Mouse (Mus musculus) megakaryocyte progenitor cell, adult 5-6 weeks (primary cell): ENCODE data around the gene Sp9. TPM values are rescaled to one million over a fixed set of nuclear protein-coding genes. Genes with fewer than 3 reads are reported as not detected.

Experiments used
- ATAC-seq: replicated peaks from 2 replicates; pipeline ENCODE4 v1.8.0; 2016; ENCODE audit warnings: mild to moderate bottlenecking, moderate TSS enrichment, inconsistent platforms; ENCODE audit not compliant: poor library complexity
- total RNA-seq, 2 experiments: library from RNA; stranded (forward) in 1 of 2; stranded (reverse) in 1 of 2; fragments of 157-497, 149-512 nt in 1 of 2; fragments of 200-1000 nt in 1 of 2; gene quantifications; 2 replicates each; pipeline versions ENCODE4 v1.2.3 to v1.2.4; 2015 to 2017

Sp9 gene
- not detected in 2 replicates for total RNA-seq (2015)
- not detected in 2 replicates for total RNA-seq (2017)

DNA sequence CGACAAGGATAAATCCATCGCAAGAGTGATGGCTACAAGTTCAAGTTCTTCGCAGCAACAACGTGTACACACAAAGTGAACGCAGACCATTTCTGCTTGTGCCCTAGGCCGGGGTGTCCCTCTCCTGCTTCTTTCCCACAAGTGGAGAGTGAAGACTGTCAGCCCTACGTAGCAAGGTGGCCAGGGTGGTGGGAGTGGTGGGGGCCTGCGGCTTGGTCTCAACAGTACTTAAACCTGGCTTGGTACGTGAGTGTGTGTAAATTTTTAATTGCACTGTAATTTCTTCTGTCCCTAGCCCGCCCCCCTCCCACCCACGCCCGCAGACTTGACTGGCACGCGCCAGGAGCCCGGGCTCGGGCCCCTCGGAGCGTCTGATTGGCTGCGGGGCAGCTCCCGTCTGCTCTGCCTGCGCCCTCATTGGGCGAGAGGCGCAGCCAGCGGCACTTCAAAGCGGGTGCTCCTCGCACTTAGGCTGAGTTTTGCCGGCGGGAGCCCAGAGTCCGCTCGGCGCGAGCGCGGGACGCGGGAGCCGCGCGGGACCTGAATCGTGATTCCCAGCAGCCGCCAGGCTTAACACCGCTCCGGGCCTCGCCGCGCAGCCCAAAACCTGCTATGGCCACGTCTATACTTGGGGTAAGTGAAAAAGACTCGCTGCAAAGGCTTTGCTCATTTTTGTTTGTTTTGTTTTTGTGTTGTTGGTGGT lies at the start of gene Sp9:
TSS of gene Sp9 (plus strand) at position 467 of the 703 bp plus-strand sequence.
- peak; percentile 49 for ATAC-seq

DNA sequence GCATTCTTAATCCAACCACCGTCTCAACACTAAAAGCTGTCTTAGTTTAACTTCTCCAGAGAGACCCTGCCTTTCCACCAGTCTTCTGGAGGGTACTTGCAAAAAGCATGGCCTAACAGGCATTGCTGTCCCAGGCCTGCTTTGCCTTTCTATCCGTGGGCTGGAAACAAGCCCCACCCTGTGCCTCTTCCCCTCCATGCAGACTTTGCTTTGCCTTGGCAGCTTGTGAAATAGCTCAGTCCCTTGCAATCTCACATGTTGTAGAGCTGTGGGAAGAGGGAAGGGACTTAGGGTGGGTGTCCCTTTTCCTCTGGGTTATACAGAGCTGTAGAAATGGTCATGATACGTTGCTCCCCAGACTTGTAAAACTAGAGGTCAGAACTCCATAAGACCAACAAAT lies 40.6 kb upstream of the Sp9 start:
- ATAC-seq: no peak

DNA sequence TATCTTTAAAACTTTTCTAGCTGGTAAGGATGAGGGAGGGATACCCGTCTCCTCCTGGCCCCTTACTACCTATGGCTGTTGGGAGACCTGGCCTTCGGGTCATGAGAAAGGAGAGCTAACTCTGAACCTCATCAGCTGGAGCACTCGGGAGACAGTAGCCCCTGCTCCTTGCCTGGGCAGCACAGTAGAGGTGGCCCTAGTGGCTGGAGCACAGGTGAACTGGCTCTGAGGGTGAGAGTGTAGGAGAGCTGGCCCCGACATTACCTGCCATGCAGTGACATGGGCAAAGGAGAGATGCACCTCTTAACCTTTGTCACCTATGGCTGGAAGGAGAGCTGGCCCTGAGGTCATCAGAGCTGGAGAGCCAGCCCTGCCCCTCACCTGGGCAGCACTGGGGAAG lies 30.4 kb upstream of the Sp9 start:
- no peak for ATAC-seq

DNA sequence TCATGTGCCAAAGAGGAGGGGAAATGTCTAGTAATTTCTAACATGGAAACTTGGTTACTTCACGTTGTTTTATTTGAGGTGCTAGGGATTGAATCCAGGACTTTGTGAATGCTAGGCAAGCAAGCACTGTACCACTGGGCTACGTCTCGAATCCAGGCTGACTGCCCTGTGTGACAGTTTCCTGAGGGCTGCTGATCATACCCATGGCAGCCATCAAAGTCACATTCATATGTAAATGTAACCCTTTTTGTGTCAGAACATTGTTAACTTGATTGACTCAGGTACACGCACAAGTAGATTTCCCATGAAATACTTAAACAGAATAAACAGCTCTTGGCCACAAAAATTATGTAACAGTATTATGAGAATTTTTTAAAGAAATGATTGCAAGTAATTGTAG lies 23.0 kb upstream of the Sp9 start:
- no peak for ATAC-seq

DNA sequence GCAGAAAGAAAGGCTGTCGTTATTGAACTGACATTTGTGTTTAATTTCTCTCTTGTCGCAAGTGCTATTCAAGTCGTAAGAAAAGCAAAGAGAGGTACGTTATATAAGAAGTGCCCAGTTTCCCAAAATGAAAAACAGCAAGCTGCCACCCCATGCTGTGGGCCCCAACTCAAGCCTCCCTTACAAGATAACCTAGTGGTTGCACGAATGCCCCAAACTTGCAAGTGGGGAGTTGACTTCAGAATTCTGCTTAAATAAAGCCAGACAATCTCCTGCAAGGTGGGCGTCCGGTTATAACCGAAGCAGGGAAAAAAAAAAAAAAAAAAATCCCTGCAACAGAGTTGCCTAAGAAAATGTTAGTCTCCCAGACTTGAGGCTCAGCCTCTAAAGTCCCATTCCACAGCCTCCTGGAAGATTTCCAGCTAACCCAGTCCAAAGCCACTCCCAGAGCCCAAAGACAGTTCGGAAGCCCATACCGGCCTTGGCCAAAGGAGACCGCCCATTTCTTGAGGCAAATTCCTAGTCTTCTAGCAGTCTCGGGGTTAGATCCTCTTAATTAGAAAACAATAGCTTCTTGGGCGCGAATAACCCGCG lies 8.5 kb upstream of the Sp9 start:
- ATAC-seq: no peak

DNA sequence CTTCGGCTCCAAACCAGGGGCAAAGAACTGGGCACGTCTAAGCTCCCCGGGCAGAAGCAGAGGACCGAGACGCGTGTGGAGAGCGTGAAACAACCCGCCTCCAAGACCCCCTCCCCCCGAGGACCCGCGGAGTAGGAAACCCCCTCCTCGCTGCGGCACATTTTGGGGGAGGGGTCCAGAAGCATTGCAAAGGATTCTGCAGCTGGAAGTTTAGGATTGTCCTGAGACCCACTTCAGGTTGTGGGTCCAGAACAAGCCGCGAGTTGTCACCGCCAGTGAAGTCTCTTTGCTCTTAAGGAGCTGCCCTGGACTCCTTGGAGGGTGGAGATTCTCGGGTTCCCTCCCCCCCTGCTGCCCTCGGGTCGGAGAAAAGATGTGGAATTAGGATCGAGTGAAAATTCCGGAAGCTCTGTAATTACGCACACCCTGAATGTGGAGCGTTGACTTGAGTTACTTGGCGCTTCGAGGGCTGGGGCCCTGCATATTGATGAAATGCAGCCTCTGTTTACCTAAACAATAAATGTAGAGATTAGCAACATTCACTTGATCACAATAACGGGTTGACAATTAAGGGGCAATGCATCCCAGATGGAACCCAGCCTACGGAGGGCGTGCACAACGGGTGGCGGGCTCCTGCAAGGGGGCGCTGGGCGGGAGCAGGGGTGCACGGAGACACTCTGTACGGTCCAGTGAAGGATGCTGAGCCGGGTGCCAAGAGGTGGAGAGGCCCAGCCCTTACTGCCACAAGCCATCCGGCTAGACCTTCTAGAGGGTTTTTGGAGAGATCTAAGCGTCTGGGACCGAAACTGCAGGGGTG lies 7.7 kb upstream of the Sp9 start:
- no peak for ATAC-seq

DNA sequence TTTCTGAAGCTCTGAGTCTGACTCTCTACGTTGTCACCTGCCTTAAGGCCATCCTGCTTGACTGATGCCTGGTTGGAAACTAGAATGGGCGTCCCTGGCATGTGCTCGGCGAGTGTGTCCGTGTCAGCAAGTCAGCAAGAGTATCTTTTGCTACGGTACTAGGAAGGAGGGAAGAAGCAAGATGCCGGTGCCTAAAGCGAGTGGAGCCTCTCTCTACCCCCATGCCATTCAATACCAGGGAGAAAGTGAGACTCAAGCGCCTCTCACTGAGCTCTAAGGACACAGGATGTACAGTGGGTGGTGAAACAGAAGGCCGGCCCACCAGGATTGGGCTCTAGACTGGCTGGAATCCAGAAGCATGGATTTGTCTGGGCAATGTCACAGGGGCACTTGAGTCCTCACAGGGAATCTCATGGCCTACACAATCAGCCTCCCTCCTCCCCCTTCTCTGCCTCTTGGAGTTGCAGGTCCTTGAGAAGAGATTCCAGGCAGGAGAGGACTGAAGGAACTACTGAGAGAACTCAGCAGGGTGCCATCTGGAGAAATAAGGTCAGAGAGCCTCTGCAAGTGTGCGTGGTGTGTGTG lies 7.0 kb upstream of the Sp9 start:
- ATAC-seq: no peak

DNA sequence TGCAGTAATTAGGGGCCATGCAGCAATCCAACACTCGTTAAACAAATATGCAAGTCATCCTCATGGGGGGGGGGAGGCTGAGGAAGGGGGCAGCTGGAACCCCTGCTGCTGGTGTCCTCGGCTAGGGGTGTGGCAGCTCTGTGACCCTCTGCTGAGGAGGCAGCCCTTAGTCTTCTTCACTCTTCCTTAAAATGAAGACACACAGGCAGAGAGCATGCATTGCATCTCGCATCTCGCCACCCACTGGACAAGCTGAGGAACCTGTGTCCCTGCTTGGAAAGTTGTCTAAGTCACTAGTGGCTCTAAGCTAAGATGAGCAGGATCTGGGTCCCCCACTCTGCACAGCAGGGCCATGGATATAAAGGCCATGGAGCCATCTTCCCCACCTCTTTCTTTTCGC lies 5.7 kb upstream of the Sp9 start:
- ATAC-seq: peak; percentile 52

DNA sequence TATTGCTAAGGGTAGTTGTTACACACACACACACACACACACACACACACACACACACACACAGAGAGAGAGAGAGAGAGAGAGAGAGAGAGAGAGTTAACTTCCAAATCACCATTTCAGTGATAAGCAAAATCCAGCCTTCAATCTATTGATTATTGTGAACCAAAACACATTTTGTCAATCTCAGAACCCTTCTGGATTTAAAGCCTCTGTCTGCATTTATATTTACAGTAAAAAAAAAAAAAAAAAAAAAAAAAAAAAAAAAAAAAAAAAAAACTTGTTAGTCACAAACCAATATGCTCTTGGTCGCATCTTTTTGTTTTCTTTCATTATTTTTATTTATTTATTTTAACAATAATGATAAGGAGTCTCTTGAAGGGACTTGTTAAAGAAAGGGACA lies 5.1 kb upstream of the Sp9 start:
- ATAC-seq: no peak

DNA sequence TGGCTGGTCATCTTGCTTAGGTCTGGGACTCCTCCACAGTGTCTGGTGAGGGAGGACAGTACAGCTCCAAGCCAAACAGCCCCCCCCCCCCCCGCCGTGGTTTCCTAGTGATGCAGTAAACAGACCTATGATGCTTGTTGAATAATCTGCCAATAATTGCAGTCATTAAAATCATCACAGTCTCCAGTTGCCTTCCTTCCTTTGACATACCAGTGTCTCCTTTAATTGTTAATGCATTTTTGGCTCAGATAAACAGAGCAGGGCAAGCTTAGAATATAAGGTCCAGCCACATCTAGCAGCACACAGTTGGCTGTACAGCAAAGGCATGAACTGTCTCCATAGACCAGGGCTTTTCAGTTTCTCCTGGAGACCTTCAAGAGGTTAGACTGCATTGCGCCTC lies 4.5 kb upstream of the Sp9 start:
- no peak for ATAC-seq

DNA sequence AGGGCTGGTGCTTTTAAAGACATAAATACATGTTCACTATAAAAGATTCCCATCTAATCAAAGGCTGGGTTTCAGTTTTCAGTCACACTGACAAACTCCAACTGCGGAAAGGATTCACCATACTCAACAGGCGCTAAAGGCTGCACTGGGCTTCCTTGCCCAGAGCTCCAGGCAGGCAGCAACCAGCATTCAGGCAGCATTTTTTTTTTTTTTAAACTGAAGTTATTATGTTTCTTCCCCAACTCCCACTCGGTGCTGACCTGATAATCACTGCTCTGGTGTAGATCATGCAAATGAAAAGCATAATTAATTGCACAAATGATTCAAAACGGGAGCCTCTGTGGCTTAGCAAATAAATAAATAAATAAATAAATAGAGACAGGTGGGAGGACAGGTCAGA lies 3.9 kb upstream of the Sp9 start:
- no peak for ATAC-seq

DNA sequence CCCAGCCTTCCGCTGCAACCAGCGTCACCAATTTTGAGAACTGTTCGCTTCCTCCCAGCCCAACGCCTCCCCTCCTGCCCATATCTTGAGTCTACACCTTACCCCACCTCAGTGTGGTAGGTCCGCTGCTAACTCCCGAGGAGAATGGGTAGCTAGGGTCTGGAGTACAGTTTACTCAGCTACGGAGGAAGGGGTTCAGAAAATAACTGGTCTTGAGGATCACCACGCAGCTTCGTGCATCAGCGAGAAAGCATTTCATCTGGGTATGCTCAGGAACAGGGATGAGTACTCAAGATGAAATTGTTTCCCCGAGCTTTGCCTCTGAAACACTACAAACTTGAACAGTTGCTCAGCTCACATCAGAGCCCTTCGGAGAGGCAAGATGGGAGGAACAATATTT lies 3.4 kb upstream of the Sp9 start:
- ATAC-seq: no peak

DNA sequence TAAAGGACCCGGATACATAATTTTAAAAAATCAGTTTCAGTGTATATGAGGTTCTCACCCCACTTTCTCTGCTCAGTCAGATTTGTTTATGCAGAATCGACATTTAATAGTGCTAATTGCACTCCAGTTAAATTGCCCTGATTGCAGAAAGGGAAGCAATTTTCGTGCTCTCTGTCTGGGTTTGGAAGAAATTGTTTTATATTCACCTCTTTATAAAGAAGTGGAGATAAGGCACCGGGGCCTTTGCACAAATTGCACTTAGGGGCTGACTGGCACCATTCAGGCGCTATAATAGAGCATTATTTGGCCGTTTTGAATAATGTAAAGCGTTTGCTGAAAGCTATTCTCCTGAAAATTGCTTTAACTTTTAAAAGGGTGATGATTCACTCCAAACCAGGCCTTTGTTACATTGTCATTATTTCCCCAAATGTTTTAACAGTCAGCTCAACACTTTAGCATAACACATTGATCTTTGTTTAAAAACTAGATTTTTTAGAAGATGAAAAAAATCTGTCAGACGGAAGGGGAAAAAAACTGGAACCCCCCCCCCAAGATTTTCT lies 2.8 kb upstream of the Sp9 start:
- ATAC-seq: no peak

DNA sequence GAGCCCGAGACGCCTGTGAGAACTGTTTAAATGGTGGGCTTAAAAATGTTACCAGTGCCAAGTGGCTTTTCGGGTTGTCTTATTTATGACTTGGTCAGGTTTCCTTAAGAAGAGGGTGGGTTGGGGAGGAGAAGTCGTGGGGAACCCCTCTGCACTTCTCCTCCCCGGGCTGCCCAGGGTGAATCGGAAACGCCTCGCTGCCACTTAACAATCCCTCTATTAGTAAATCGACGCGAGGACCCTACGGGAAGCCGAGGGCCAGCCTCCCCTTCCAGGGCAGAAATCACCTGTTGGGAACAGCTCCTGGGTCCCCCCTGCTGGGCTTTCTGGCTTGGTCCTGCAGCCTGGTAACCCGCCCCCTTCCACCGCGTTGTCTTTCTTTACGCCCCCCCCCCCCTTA lies 2.1 kb upstream of the Sp9 start:
- no peak for ATAC-seq

DNA sequence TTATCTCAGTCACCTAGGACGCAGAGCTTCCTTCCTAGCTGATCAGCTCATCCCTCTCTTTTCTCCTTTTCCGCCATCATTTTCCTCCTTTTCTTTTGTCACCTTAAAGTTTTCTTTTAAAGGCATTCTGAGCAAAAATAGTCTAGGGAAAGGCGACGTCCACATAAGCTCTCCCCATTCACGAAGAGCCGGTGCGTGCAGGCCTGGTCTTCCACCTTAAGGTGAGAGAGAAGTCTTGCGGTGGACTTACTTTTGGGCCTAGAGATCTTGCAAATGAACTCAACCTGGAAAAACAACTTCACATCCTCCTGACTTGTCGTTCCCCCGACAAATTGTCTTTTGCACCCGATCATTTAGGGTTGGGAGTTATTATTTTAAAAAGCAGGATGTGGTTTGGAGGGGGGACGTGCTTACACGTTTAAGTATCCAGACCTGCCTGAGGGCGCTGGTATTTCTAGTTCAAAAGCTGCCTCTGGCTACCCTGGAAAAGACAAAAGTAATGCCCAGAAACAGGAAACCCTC lies 1.6 kb upstream of the Sp9 start:
- no peak for ATAC-seq

DNA sequence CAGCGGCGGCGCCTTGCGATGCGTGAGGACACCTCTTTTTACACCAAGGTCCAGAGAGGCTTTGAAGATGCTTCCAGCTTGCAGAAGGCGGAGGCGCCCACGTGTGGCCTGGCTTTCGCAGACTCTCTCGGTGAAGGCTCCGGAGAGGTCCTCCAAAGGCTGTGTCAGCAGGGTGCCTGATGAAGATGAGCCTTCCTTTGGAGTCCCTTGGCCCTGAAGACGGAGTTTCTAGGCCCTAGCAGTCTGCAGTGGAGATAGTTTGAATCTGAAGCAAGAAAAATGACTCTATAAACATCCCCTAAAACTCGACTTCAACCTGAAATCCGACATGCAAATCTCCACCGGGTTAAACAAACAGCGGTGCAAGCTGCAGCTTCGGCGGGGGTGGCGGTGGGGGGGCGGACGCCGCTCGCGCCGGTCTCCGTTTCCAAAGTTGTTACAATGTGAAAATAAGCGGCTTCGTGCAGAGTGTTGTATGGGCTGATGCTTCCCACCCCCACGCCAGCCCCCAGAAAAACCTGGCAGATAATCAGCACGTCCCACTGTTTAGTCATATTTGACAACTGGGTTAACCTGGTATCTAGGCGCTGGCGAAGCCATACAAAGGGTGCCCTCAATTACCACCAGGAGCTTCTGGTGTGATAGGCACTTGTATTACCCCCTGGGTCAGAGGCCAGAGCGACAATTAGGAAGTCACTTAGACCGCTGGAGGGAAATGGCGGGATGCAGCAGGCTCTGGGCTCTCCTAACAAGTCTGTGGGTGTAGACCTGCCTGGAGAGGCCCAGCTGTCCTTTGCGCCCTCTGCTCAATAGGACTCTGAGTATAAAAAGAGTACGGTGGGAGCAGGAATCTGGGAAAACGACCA lies 899 bp upstream of the Sp9 start:
- peak; percentile 26; the same call in 1 of the 2 replicates for ATAC-seq

DNA sequence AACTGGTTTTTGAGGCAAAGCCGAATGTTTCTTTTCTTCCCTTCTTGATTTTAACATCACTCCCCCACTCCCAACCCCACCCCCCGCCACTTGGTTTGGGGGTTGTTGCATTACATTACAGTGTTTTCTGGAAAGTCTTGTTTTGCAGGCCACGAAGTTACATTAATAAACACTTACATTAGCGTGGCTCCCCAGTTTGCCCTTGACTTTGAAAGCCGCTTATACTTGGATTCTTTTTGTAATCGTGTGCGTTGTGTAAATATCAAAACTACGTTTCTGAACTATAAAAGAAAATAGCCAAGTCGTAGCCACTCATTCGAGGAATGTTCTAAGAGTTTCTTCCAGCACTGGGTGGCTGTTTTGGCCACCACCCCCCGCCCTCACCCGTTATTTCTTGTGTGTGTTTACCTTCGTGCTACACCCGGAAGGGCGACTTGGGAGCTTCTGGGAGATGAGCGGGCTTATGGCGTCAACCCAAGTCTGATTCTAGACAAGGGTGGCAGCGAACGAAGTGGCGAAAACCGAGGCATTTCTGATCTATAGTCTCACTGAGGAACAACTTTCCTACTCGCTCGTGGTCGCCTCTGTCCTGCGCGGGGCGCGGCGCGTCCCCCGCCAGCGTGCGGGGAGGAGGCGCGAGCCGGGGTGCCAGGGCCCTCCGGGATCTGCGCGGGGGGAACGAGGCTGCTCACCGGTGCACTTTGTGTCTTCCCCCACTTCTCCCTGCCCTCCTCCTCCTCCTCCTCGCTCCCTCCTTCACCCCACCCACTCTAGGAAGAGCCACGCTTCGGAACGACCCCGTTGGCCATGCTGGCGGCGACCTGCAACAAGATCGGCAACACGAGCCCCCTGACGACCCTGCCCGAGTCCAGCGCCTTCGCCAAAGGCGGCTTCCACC lies 875 bp downstream of the Sp9 start:
- no peak for ATAC-seq

DNA sequence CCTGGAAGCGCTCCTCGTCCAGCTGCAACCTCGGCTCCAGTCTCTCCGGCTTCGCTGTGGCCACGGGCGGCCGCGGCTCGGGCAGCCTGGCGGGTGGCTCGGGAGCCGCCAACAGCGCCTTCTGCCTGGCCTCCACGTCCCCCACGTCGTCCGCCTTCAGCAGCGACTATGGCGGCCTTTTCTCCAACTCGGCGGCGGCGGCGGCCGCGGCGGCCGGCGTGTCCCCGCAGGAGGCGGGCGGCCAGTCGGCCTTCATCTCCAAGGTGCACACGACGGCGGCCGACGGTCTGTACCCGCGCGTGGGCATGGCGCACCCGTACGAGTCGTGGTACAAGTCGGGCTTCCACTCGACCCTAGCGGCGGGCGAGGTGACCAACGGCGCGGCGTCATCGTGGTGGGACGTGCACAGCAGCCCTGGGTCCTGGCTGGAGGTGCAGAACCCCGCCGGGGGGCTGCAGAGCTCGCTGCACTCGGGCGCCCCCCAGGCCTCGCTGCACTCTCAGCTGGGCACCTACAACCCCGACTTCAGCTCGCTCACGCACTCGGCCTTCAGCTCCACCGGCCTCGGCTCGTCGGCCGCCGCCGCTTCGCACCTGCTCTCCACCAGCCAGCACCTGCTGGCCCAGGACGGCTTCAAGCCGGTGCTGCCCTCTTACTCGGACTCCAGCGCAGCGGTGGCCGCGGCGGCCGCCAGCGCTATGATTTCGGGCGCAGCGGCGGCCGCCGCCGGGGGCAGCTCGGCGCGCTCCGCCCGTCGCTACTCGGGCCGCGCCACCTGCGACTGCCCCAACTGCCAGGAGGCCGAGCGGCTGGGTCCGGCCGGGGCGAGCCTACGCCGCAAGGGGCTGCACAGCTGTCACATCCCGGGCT lies 1.8 kb downstream of the Sp9 start:
- ATAC-seq: no peak
